Mouse (Mus musculus) myocyte (in vitro differentiated cells): ENCODE results near the gene Ttc21a. TPM values are rescaled to one million over a fixed set of nuclear protein-coding genes. Genes with fewer than 3 reads are reported as not detected.
A peak's percentile ranks its signal among the peaks of the same experiment; 100 is the strongest.

Experiments used
- H3K27me3 ChIP-seq: one replicate; pipeline ENCODE4 v1.6.1; 2011; ENCODE audit not compliant: control insufficient read depth, insufficient read depth, insufficient read length
- H3K36me3 ChIP-seq: one replicate; pipeline ENCODE4 v1.6.1; 2011; ENCODE audit not compliant: control insufficient read depth, insufficient read depth
- H3K4me2 ChIP-seq: one replicate; pipeline ENCODE4 v1.6.1; 2011; ENCODE audit warnings: low read depth, control low read depth
- H3K4me3 ChIP-seq: one replicate; pipeline ENCODE4 v1.5.1; 2011; ENCODE audit warnings: mild to moderate bottlenecking, control low read depth, moderate library complexity
- H3K79me2 ChIP-seq: one replicate; pipeline ENCODE4 v1.6.1; 2011; ENCODE audit not compliant: control insufficient read depth, insufficient read depth
- H3ac ChIP-seq: one replicate; pipeline ENCODE4 v1.6.1; 2011; ENCODE audit not compliant: control insufficient read depth, insufficient read length
- CEBPB ChIP-seq: IDR thresholded peaks from 2 replicates; pipeline ENCODE4 v1.6.1; 2011; ENCODE audit warnings: mild to moderate bottlenecking, moderate library complexity; ENCODE audit not compliant: poor library complexity, insufficient read depth, severe bottlenecking
- E2F4 ChIP-seq: IDR thresholded peaks from one replicate; pipeline ENCODE4 v1.6.1; 2011; ENCODE audit warnings: mild to moderate bottlenecking, control low read depth, moderate library complexity; ENCODE audit not compliant: insufficient read depth
- MAX ChIP-seq: IDR thresholded peaks from one replicate; pipeline ENCODE4 v1.6.1; 2011; ENCODE audit warnings: low read depth, mild to moderate bottlenecking, control low read depth
- MYOD1 ChIP-seq, 3 experiments: IDR thresholded peaks; one replicate each; pipeline ENCODE4 v1.6.1; 2011; ENCODE audit warnings: control low read depth in 2 of 3, low read depth in 2 of 3, mild to moderate bottlenecking in 2 of 3, moderate library complexity in 1 of 3; ENCODE audit not compliant: insufficient read length in 2 of 3, control insufficient read depth in 1 of 3
- MYOG ChIP-seq, 3 experiments: IDR thresholded peaks; one replicate each; pipeline ENCODE4 v1.6.1; 2011; ENCODE audit warnings: control low read depth in 2 of 3, low read depth in 2 of 3, mild to moderate bottlenecking in 2 of 3; ENCODE audit not compliant: insufficient read length in 2 of 3, control insufficient read depth in 1 of 3, insufficient read depth in 1 of 3
- POLR2A ChIP-seq: IDR thresholded peaks from one replicate; pipeline ENCODE4 v1.6.1; 2011; ENCODE audit warnings: low read depth, mild to moderate bottlenecking, control low read depth, moderate library complexity; ENCODE audit not compliant: insufficient read length
- POLR2AphosphoS2 ChIP-seq: IDR thresholded peaks from one replicate; pipeline ENCODE4 v1.6.1; 2011; ENCODE audit warnings: low read depth, control low read depth; ENCODE audit not compliant: insufficient read length
- REST ChIP-seq: IDR thresholded peaks from one replicate; pipeline ENCODE4 v1.6.1; 2011; ENCODE audit warnings: mild to moderate bottlenecking, control low read depth, moderate library complexity; ENCODE audit not compliant: insufficient read depth, insufficient read length
- SRF ChIP-seq: IDR thresholded peaks from one replicate; pipeline ENCODE4 v1.6.1; 2011; ENCODE audit warnings: low read depth; ENCODE audit not compliant: control insufficient read depth, insufficient read length
- TCF12 ChIP-seq: IDR thresholded peaks from one replicate; pipeline ENCODE4 v1.6.1; 2011; ENCODE audit warnings: mild to moderate bottlenecking, control low read depth; ENCODE audit not compliant: poor library complexity, insufficient read depth, severe bottlenecking
- TCF3 ChIP-seq: IDR thresholded peaks from one replicate; pipeline ENCODE4 v1.6.1; 2011; ENCODE audit warnings: low read depth, control low read depth; ENCODE audit not compliant: insufficient read length
- USF1 ChIP-seq: IDR thresholded peaks from one replicate; pipeline ENCODE4 v1.6.1; 2011; ENCODE audit warnings: low read depth, mild to moderate bottlenecking, control low read depth, moderate library complexity
- polyA plus RNA-seq: library from polyadenylated mRNA; unstranded; fragments of >200 nt; fragmentation: generic; extraction: Trizol; gene quantifications from one replicate; pipeline ENCODE4 v1.2.1, GENCODE M21; 2012; ENCODE audit warnings: missing spikeins

Ttc21a gene
- polyA plus RNA-seq, 1 experiment: 0.05 TPM

DNA sequence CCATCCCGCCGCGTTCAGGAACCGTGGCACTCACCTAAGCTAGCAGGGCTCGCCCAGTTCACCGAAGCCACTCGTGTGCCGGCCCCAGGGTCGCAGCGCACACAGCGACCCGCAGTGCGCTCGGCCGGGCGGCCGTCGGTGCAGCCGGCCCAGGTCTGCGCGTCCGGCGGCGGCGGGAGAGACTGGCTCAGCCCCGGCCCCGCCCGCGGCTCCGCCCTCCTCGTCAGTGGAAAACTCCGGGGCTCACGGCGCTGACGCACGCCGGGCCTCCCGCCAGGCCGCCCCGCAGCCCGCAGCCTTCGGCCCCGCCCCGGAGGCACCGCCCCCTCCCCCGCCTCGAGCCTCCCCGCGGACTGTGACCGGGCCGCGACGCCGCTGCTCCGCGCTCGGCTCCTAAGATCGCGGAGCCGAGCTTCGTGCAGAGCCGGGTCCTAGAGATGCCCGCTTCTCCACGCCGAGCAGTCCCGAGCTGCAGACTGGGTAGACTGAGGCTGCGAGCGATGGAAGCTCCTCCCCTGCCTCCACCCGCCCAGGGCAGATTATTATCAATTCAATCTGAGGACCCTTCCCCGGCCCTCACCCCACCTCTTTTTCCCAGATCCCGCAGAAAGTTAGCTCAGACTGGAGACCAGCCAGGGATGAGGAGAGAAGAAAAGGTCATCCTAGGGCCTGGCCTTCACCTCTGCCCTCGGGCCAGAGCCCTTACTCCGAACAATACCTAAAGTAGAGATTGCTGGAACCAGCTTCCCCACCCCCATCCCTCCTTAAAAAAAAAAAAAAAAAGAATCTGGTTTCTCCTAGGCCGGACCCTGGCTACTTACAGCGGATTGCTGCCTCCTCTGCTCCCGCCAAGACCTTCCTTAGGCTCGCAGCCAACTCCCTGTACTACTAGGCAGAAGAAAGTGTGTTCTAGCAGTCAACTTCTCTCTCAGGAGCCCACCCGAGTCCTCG lies 46.5 kb downstream of the Ttc21a start:
- Histone ChIP-seq H3K27me3 (no peaks in the 10 kb centered on the region), H3K4me3 (peak overlapping the region; percentile 54)
- no peak for TF ChIP-seq TCF12
- TF ChIP-seq POLR2A: peak; percentile 97
- TF ChIP-seq TCF3: no peak
- TF ChIP-seq MYOD1 (IDR thresholded peaks at IDR 0.05; ENCODE audit: control insufficient read depth in 1 of 3, insufficient read length in 2 of 3, low read depth in 2 of 3): peak in 1 of 3 experiments; percentile 29
- TF ChIP-seq SRF: no peak
- no peak for TF ChIP-seq MAX
- TF ChIP-seq USF1: no peak
- TF ChIP-seq REST: no peak
- peak in 1 of 3 experiments; percentile 4 for TF ChIP-seq MYOG (IDR thresholded peaks at IDR 0.05; ENCODE audit: control insufficient read depth in 1 of 3, insufficient read depth in 1 of 3, insufficient read length in 2 of 3, low read depth in 2 of 3)
- no peak for TF ChIP-seq CEBPB
- no peak for TF ChIP-seq E2F4
- peak; percentile 92 for TF ChIP-seq POLR2AphosphoS2

GRCm38 (mm10) chr9:119984536-119985011 lies 47.2 kb downstream of the Ttc21a start, which contains the start of gene Csrnp1:
Csrnp1 (minus strand) TSS chr9:119984658.
- Histone ChIP-seq H3ac (peak within 1 kb of the TSS; percentile 57), H3K36me3 (no peaks in the 10 kb centered on the region), H3K4me2 (peak within 1 kb of the TSS; percentile 100), H3K79me2 (peaks cover 14% of the 10 kb centered on the region), H3K4me3 (peak within 1 kb of the TSS; percentile 54), H3K27me3 (no peaks in the 10 kb centered on the region)
- no peak for TF ChIP-seq POLR2A
- no peak for TF ChIP-seq USF1
- TF ChIP-seq SRF: no peak
- no peak for TF ChIP-seq CEBPB
- TF ChIP-seq MYOD1 (IDR thresholded peaks at IDR 0.05; ENCODE audit: control insufficient read depth in 1 of 3, insufficient read length in 2 of 3, low read depth in 2 of 3): no peak
- no peak for TF ChIP-seq TCF12
- no peak for TF ChIP-seq TCF3
- TF ChIP-seq E2F4: no peak
- no peak for TF ChIP-seq MYOG (IDR thresholded peaks at IDR 0.05; ENCODE audit: control insufficient read depth in 1 of 3, insufficient read depth in 1 of 3, insufficient read length in 2 of 3, low read depth in 2 of 3)
- TF ChIP-seq MAX: no peak
- no peak for TF ChIP-seq POLR2AphosphoS2
- TF ChIP-seq REST: no peak

More for the DNA sequence above, 46.5 kb downstream of the Ttc21a start:
- H3K36me3 ChIP-seq: no peaks in the 10 kb centered on the region
- peak overlapping the region; percentile 100 for H3K4me2 ChIP-seq
- peak overlapping the region; percentile 57 for H3ac ChIP-seq
- H3K79me2 ChIP-seq: peaks cover 21% of the 10 kb centered on the region

DNA sequence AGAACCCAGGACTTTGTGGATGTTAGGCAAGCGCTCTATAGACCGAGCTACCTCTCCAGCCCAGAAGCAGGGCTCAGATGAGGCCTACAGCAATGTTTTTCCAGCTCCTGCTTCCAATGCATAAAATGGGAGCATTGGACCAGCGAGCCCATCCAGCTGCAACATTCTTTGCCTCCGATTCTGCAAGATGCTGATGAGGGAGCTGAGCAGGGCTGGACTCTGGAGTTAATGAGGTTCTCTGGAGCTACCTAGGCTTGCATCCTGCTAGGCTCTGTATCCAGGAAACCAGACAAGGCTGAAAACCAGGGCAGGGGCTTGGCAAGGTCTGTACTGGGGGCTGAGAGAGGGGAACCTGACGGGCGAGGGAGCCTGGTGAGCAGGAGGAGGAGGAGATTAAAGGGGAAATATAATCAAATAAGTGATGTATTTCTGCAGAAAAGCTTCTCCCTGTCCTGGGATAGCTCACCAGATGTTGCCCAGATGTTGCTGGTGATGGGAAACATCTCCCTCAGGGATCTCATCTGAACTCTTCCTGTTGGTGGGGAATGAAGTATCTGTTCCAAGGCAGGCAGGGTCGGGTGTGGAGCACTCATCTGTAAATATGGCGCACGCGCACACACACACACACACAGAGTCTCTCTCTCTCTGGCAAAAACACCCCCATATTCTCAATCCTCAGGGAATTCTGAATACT lies 48.6 kb downstream of the Ttc21a start:
- Histone ChIP-seq H3K36me3 (no peaks in the 10 kb centered on the region), H3K27me3 (no peaks in the 10 kb centered on the region), H3ac (no peak overlapping the region), H3K79me2 (no peaks in the 10 kb centered on the region), H3K4me2 (no peak overlapping the region), H3K4me3 (no peak overlapping the region)
- TF ChIP-seq REST (no peak), MYOG (IDR thresholded peaks at IDR 0.05; ENCODE audit: control insufficient read depth in 1 of 3, insufficient read depth in 1 of 3, insufficient read length in 2 of 3, low read depth in 2 of 3) (no peak), SRF (no peak), E2F4 (no peak), TCF12 (no peak), TCF3 (no peak), CEBPB (no peak), MAX (no peak), POLR2AphosphoS2 (no peak), USF1 (no peak), POLR2A (no peak), MYOD1 (IDR thresholded peaks at IDR 0.05; ENCODE audit: control insufficient read depth in 1 of 3, insufficient read length in 2 of 3, low read depth in 2 of 3) (no peak)

- Histone ChIP-seq H3K4me3 (no peak overlapping the region), H3K79me2 (no peaks in the 10 kb centered on the region), H3K36me3 (no peaks in the 10 kb centered on the region), H3K4me2 (no peak overlapping the region), H3K27me3 (no peaks in the 10 kb centered on the region), H3ac (no peak overlapping the region)
- TF ChIP-seq CEBPB (no peak), REST (no peak), E2F4 (no peak), SRF (no peak)
Measured at GRCm38 (mm10) chr9:119988304-119988703, 50.9 kb downstream of the Ttc21a start.
